Mouse (Mus musculus): ENCODE data around the gene Irx4.

GRCm38 (mm10) chr13:73277361-73277760 lies 17.1 kb downstream of the Irx4 start:
- TF ChIP-seq POLR2A (IDR thresholded peaks at IDR 0.05; ENCODE audit: low read depth, low read length) (no peak), CTCF (IDR thresholded peaks at IDR 0.05; ENCODE audit: borderline replicate concordance, insufficient read depth, low read length) (no peak)
